Mouse (Mus musculus): ENCODE results near the gene Dap.

- TF ChIP-seq CTCF (IDR thresholded peaks at IDR 0.05; ENCODE audit: borderline replicate concordance, insufficient read depth, low read length) (no peak), POLR2A (IDR thresholded peaks at IDR 0.05; ENCODE audit: low read depth, low read length) (no peak)
Observed at GRCm38 (mm10) chr15:31251189-31251588, 27.1 kb downstream of the Dap start.

Data from embryonic fibroblast, embryonic 13.5 days (primary cell).